Mouse (Mus musculus) stomach, embryonic 14.5 days (tissue): Measurements from ENCODE around the gene Col1a2. TPM values are rescaled to one million over a fixed set of nuclear protein-coding genes. Genes with fewer than 3 reads are reported as not detected.

Experiments
- ATAC-seq: fragments of 200-750 bp; cut with Nextera tagmentation; 2 replicates; pipeline ENCODE4 v1.8.0; 2017; ENCODE audit warnings: low read depth, moderate TSS enrichment; ENCODE audit not compliant: insufficient number of reproducible peaks, insufficient read depth, low FRiP score
- H3K27ac ChIP-seq: fragments of 300-500 bp; sonication (generic); 2 replicates; pipeline ENCODE4 v1.5.1; 2014; ENCODE audit warnings: mild to moderate bottlenecking, low read length, moderate library complexity, mixed read lengths
- H3K27me3 ChIP-seq: fragments of 300-500 bp; sonication (generic); 2 replicates; pipeline ENCODE4 v1.6.1; 2014; ENCODE audit warnings: low read length, control low read depth, mixed read lengths; ENCODE audit not compliant: control insufficient read depth, insufficient read depth
- H3K36me3 ChIP-seq: fragments of 300-500 bp; sonication (generic); 2 replicates; pipeline ENCODE4 v1.6.1; 2014; ENCODE audit warnings: mild to moderate bottlenecking, control low read depth, low read length, moderate library complexity, mixed read lengths; ENCODE audit not compliant: control insufficient read depth, insufficient read depth
- H3K4me1 ChIP-seq: fragments of 300-500 bp; sonication (generic); 2 replicates; pipeline ENCODE4 v1.6.1; 2014; ENCODE audit warnings: low read length, control low read depth, mixed read lengths; ENCODE audit not compliant: control insufficient read depth, insufficient read depth
- H3K4me2 ChIP-seq: fragments of 300-500 bp; sonication (generic); replicated peaks from 2 replicates; pipeline ENCODE4 v1.6.1; 2014; ENCODE audit warnings: low read depth, low read length, control low read depth
- H3K4me3 ChIP-seq: fragments of 300-500 bp; sonication (generic); 2 replicates; pipeline ENCODE4 v1.5.1; 2014; ENCODE audit warnings: low read depth, low read length, control low read depth
- H3K9ac ChIP-seq: fragments of 300-500 bp; sonication (generic); replicated peaks from 2 replicates; pipeline ENCODE4 v1.6.1; 2014; ENCODE audit warnings: low read depth, mild to moderate bottlenecking, control low read depth, low read length, moderate library complexity, mixed read lengths
- H3K9me3 ChIP-seq: fragments of 300-500 bp; sonication (generic); 2 replicates; pipeline ENCODE4 v1.6.1; 2016; ENCODE audit warnings: low read depth, low read length, control low read depth; ENCODE audit not compliant: control insufficient read depth
- WGBS: fragments of 180-500 bp; shearing (Covaris S2); extraction: QIAGEN DNeasy Blood & Tissue Kit; methylation state at CpG from one replicate; pipeline ENCODE4 v1.1.7; 2014; 5-methylcytosine and 5-hydroxymethylcytosine counted together
- polyA plus RNA-seq: library from polyadenylated mRNA; unstranded; fragments of >200 nt; fragmentation: Nextera tagmentation; extraction: Ambion mirVana; gene quantifications from 2 replicates; pipeline ENCODE4 v1.2.1, GENCODE M21; 2014

Gene Col1a2
- polyA plus RNA-seq, 1 experiment from 2014 or later: 751 TPM

- no peaks in the 10 kb centered on the region for H3K27me3 ChIP-seq
- no peak overlapping the region for H3K4me3 ChIP-seq
- H3K9me3 ChIP-seq: no peaks in the 10 kb centered on the region
- peak overlapping the region; percentile 99 for H3K27ac ChIP-seq
- H3K4me1 ChIP-seq: peaks cover 23% of the 10 kb centered on the region; the same call in 1 of the 2 replicates
- peak; percentile 71; the same call in 1 of the 2 replicates for ATAC-seq
- H3K4me2 ChIP-seq: peak overlapping the region; percentile 41
- H3K36me3 ChIP-seq: no peaks in the 10 kb centered on the region
- no peak overlapping the region for H3K9ac ChIP-seq
- 14% methylated on average over 1 of the region's 1 CpGs for WGBS
These were observed 16.3 kb upstream of the Col1a2 start for GRCm38 (mm10) chr6:4488349-4488748.

GRCm38 (mm10) chr6:4488966-4489365, 15.6 kb upstream of the Col1a2 start:
- no peaks in the 10 kb centered on the region for H3K36me3 ChIP-seq
- no peaks in the 10 kb centered on the region for H3K9me3 ChIP-seq
- H3K9ac ChIP-seq: no peak overlapping the region; the same call in 1 of the 2 replicates
- H3K4me3 ChIP-seq: 0 out of 2 replicates have a peak overlapping the region, but pooled peaks have one; percentile 2
- H3K27me3 ChIP-seq: no peaks in the 10 kb centered on the region
- no peak for ATAC-seq
- H3K27ac ChIP-seq: peak overlapping the region; percentile 99
- peak overlapping the region; percentile 41 for H3K4me2 ChIP-seq
- WGBS: 23% methylated on average over 1 of the region's 1 CpGs
- peaks cover 23% of the 10 kb centered on the region; the same call in 1 of the 2 replicates for H3K4me1 ChIP-seq

GRCm38 (mm10) chr6:4489366-4490245, 15.0 kb upstream of the Col1a2 start:
- no peak overlapping the region for H3K4me3 ChIP-seq
- peak; percentile 90 for ATAC-seq
- no peaks in the 10 kb centered on the region for H3K27me3 ChIP-seq
- peak overlapping the region; percentile 41 for H3K4me2 ChIP-seq
- no peaks in the 10 kb centered on the region for H3K36me3 ChIP-seq
- H3K9me3 ChIP-seq: no peaks in the 10 kb centered on the region
- H3K27ac ChIP-seq: peak overlapping the region; percentile 99
- no peak overlapping the region for H3K9ac ChIP-seq
- H3K4me1 ChIP-seq: peaks cover 18% of the 10 kb centered on the region; the same call in 1 of the 2 replicates
- 15% methylated on average over 6 of the region's 6 CpGs for WGBS

GRCm38 (mm10) chr6:4493666-4494065, 10.9 kb upstream of the Col1a2 start:
- Histone ChIP-seq H3K27ac (no peak overlapping the region), H3K4me3 (no peak overlapping the region), H3K9me3 (no peaks in the 10 kb centered on the region), H3K27me3 (no peaks in the 10 kb centered on the region), H3K4me1 (0 out of 2 replicates have a peak, but pooled peaks cover 4% of the 10 kb centered on the region), H3K9ac (no peak overlapping the region), H3K36me3 (no peaks in the 10 kb centered on the region), H3K4me2 (no peak overlapping the region)
- no peak for ATAC-seq
- 85% methylated on average over 2 of the region's 2 CpGs for WGBS

- H3K4me2 ChIP-seq: no peak overlapping the region
- H3K9ac ChIP-seq: no peak overlapping the region
- no peak for ATAC-seq
- H3K36me3 ChIP-seq: no peaks in the 10 kb centered on the region
- H3K27ac ChIP-seq: no peak overlapping the region
- no peaks in the 10 kb centered on the region for H3K27me3 ChIP-seq
- no peaks in the 10 kb centered on the region for H3K4me1 ChIP-seq
- WGBS: 77% methylated on average over 1 of the region's 1 CpGs
- no peak overlapping the region for H3K4me3 ChIP-seq
- no peaks in the 10 kb centered on the region for H3K9me3 ChIP-seq
These were observed 8.2 kb upstream of the Col1a2 start for GRCm38 (mm10) chr6:4496428-4496827.

GRCm38 (mm10) chr6:4503106-4503505, 1.5 kb upstream of the Col1a2 start:
- no peak overlapping the region for H3K9ac ChIP-seq
- no peak overlapping the region for H3K4me2 ChIP-seq
- no peak overlapping the region for H3K4me3 ChIP-seq
- 0 out of 2 replicates have a peak, but pooled peaks cover 4% of the 10 kb centered on the region for H3K4me1 ChIP-seq
- H3K36me3 ChIP-seq: no peaks in the 10 kb centered on the region
- no peaks in the 10 kb centered on the region for H3K9me3 ChIP-seq
- ATAC-seq: no peak
- no peak overlapping the region; the same call in 1 of the 2 replicates for H3K27ac ChIP-seq
- 0% methylated on average over 1 of the region's 1 CpGs for WGBS
- H3K27me3 ChIP-seq: no peaks in the 10 kb centered on the region

- H3K9ac ChIP-seq: peak overlapping the region; percentile 64
- peak overlapping the region; percentile 48 for H3K4me2 ChIP-seq
- H3K4me1 ChIP-seq: 0 out of 2 replicates have a peak, but pooled peaks cover 4% of the 10 kb centered on the region
- under 1% methylated on average over 31 of the region's 31 CpGs for WGBS
- peak; percentile 93 for ATAC-seq
- H3K36me3 ChIP-seq: peaks cover 6% of the 10 kb centered on the region
- H3K27me3 ChIP-seq: no peaks in the 10 kb centered on the region
- peak overlapping the region; percentile 95 for H3K27ac ChIP-seq
- H3K4me3 ChIP-seq: peak overlapping the region; percentile 58
- no peaks in the 10 kb centered on the region for H3K9me3 ChIP-seq
These were observed 764 bp downstream of the Col1a2 start for GRCm38 (mm10) chr6:4505158-4505997.

- 5% methylated on average over 11 of the region's 11 CpGs for WGBS
These were observed 1.5 kb downstream of the Col1a2 start for GRCm38 (mm10) chr6:4506106-4506505.

More at GRCm38 (mm10) chr6:4506106-4506505, 1.5 kb downstream of the Col1a2 start:
- peaks cover 10% of the 10 kb centered on the region for H3K36me3 ChIP-seq
- H3K4me1 ChIP-seq: 0 out of 2 replicates have a peak, but pooled peaks cover 4% of the 10 kb centered on the region
- H3K9ac ChIP-seq: peak overlapping the region; percentile 64
- H3K4me2 ChIP-seq: peak overlapping the region; percentile 48
- no peak; the same call in 1 of the 2 replicates for ATAC-seq
- H3K27me3 ChIP-seq: no peaks in the 10 kb centered on the region
- H3K4me3 ChIP-seq: peak overlapping the region; percentile 58
- H3K9me3 ChIP-seq: no peaks in the 10 kb centered on the region
- H3K27ac ChIP-seq: peak overlapping the region; percentile 82
